Mouse (Mus musculus) limb, embryonic 13.5 days (tissue): Measurements from ENCODE around the gene Hist1h4f. TPM values are rescaled to one million over a fixed set of nuclear protein-coding genes. Genes with fewer than 3 reads are reported as not detected.
"Not testable (repeated sequence)": the region's sequence is repeated elsewhere in the genome, so short reads cannot be mapped to it uniquely, and the experiment has no call there.

Experiments
- ATAC-seq: fragments of 200-750 bp; cut with Nextera tagmentation; 2 replicates; pipeline ENCODE4 v1.8.0; 2017; ENCODE audit warnings: low read depth, moderate number of reproducible peaks, moderate TSS enrichment; ENCODE audit not compliant: low FRiP score
- H3K27ac ChIP-seq: fragments of 300-500 bp; sonication (generic); 2 replicates; pipeline ENCODE4 v1.5.1; 2015; ENCODE audit warnings: inconsistent platforms, mild to moderate bottlenecking, moderate library complexity
- H3K27me3 ChIP-seq: fragments of 300-500 bp; sonication (generic); 2 replicates; pipeline ENCODE4 v1.6.1; 2015; ENCODE audit warnings: mild to moderate bottlenecking, inconsistent platforms
- H3K36me3 ChIP-seq: fragments of 300-500 bp; sonication (generic); 2 replicates; pipeline ENCODE4 v1.6.1; 2015; ENCODE audit warnings: inconsistent platforms, mild to moderate bottlenecking, moderate library complexity
- H3K4me1 ChIP-seq: fragments of 300-500 bp; sonication (generic); 2 replicates; pipeline ENCODE4 v1.6.1; 2015; ENCODE audit warnings: inconsistent platforms
- H3K4me2 ChIP-seq: fragments of 300-500 bp; sonication (generic); replicated peaks from 2 replicates; pipeline ENCODE4 v1.6.1; 2015; ENCODE audit warnings: inconsistent platforms, mild to moderate bottlenecking, moderate library complexity
- H3K4me3 ChIP-seq: fragments of 300-500 bp; sonication (generic); 2 replicates; pipeline ENCODE4 v1.5.1; 2015; ENCODE audit warnings: moderate library complexity, mild to moderate bottlenecking, inconsistent platforms
- H3K9ac ChIP-seq: fragments of 300-500 bp; sonication (generic); 2 replicates; pipeline ENCODE4 v1.6.1; 2015; ENCODE audit warnings: mild to moderate bottlenecking, inconsistent platforms
- H3K9me3 ChIP-seq: fragments of 300-500 bp; sonication (generic); 2 replicates; pipeline ENCODE4 v1.6.1; 2016; ENCODE audit warnings: inconsistent platforms
- WGBS: fragments of 180-500 bp; shearing (Covaris S2); methylation state at CpG from one replicate; pipeline ENCODE4 v1.1.7; 2015; 5-methylcytosine and 5-hydroxymethylcytosine counted together
- polyA plus RNA-seq: library from polyadenylated mRNA; unstranded; fragments of >200 nt; fragmentation: Nextera tagmentation; extraction: Ambion mirVana; gene quantifications from 2 replicates; pipeline ENCODE4 v1.2.1, GENCODE M21; 2015

Hist1h4f gene
- polyA plus RNA-seq, 1 experiment from 2014 or later, result 1.9 TPM

- WGBS, result 0% methylated on average over 12 of the region's 39 CpGs
- peak overlapping the region; percentile 61 for H3K4me2 ChIP-seq
- not testable (repeated sequence) for H3K27me3 ChIP-seq, H3K9me3 ChIP-seq, H3K36me3 ChIP-seq, ATAC-seq
- peaks cover 35% of the 10 kb centered on the region for H3K4me1 ChIP-seq
- peak overlapping the region; percentile 88 for H3K27ac ChIP-seq
- peak overlapping the region; percentile 53 for H3K4me3 ChIP-seq
- H3K9ac ChIP-seq, result peak overlapping the region; percentile 66
These were observed 23.2 kb upstream of the Hist1h4f start for GRCm38 (mm10) chr13:23574546-23575170.

- peak within 1 kb of the TSS; percentile 75 for H3K4me2 ChIP-seq
- H3K4me1 ChIP-seq, result peaks cover 35% of the 10 kb centered on the region
- H3K36me3 ChIP-seq, H3K9me3 ChIP-seq, H3K27me3 ChIP-seq: not testable (repeated sequence)
- peak within 1 kb of the TSS; percentile 96 for H3K27ac ChIP-seq
- WGBS, result 1% methylated on average over 42 of the region's 42 CpGs
- ATAC-seq, result peak; percentile 91
- peak within 1 kb of the TSS; percentile 80 for H3K9ac ChIP-seq
- H3K4me3 ChIP-seq, result peak within 1 kb of the TSS; percentile 53
These were observed 22.6 kb upstream of the Hist1h4f start, which contains the start of the genes Hist1h2bf and Hist1h2ad for GRCm38 (mm10) chr13:23573898-23574524. Hist1h2bf (minus strand) TSS chr13:23574196. Hist1h2ad (plus strand) TSS chr13:23574381.

- Histone ChIP-seq H3K4me3 (peak overlapping the region; percentile 53), H3K9ac (peak overlapping the region; percentile 80), H3K4me1 (peaks cover 35% of the 10 kb centered on the region), H3K4me2 (peak overlapping the region; percentile 75), H3K27ac (peak overlapping the region; percentile 96)
- WGBS, result 10% methylated on average over 20 of the region's 20 CpGs
- not testable (repeated sequence) for H3K27me3 ChIP-seq, H3K9me3 ChIP-seq, H3K36me3 ChIP-seq, ATAC-seq
These were observed 21.8 kb upstream of the Hist1h4f start for GRCm38 (mm10) chr13:23573034-23573897.

- Histone ChIP-seq H3K9me3 (no peaks in the 10 kb centered on the region), H3K4me1 (peaks cover 35% of the 10 kb centered on the region), H3K9ac (peak overlapping the region; percentile 80), H3K36me3 (no peaks in the 10 kb centered on the region), H3K4me3 (peak overlapping the region; percentile 53), H3K4me2 (peak overlapping the region; percentile 75), H3K27me3 (no peaks in the 10 kb centered on the region), H3K27ac (peak overlapping the region; percentile 96)
- ATAC-seq, result no peak
- WGBS, result 36% methylated on average over 2 of the region's 2 CpGs
These were observed 21.0 kb upstream of the Hist1h4f start for GRCm38 (mm10) chr13:23572218-23573033.

- peak overlapping the region; percentile 96 for H3K27ac ChIP-seq
- H3K9ac ChIP-seq, result peak overlapping the region; percentile 80
- not testable (repeated sequence) for ATAC-seq, H3K9me3 ChIP-seq, H3K36me3 ChIP-seq, H3K27me3 ChIP-seq
- peak overlapping the region; percentile 75 for H3K4me2 ChIP-seq
- peaks cover 28% of the 10 kb centered on the region for H3K4me1 ChIP-seq
- WGBS, result under 1% methylated on average over 16 of the region's 34 CpGs
- peak overlapping the region; percentile 53 for H3K4me3 ChIP-seq
These were observed 20.2 kb upstream of the Hist1h4f start for GRCm38 (mm10) chr13:23571504-23572217.

- Histone ChIP-seq H3K9ac (peak within 1 kb of the TSS; percentile 80), H3K4me1 (peaks cover 22% of the 10 kb centered on the region), H3K27ac (peak within 1 kb of the TSS; percentile 96), H3K27me3 (no peaks in the 10 kb centered on the region), H3K4me3 (peak within 1 kb of the TSS; percentile 53), H3K4me2 (peak within 1 kb of the TSS; percentile 75), H3K36me3 (no peaks in the 10 kb centered on the region), H3K9me3 (no peaks in the 10 kb centered on the region)
- under 1% methylated on average over 18 of the region's 18 CpGs for WGBS
- peak; percentile 90 for ATAC-seq
These were observed 19.6 kb upstream of the Hist1h4f start, which contains the start of the genes Hist1h2ae and Hist1h2bg for GRCm38 (mm10) chr13:23571022-23571503. Hist1h2ae (minus strand) TSS chr13:23571220. Hist1h2bg (plus strand) TSS chr13:23571396.

- H3K4me2 ChIP-seq, result peak overlapping the region; percentile 75
- peak overlapping the region; percentile 63 for H3K9ac ChIP-seq
- H3K9me3 ChIP-seq, ATAC-seq, H3K36me3 ChIP-seq, H3K27me3 ChIP-seq: not testable (repeated sequence)
- WGBS, result 1% methylated on average over 27 of the region's 41 CpGs
- H3K4me1 ChIP-seq, result peaks cover 22% of the 10 kb centered on the region
- peak overlapping the region; percentile 53 for H3K4me3 ChIP-seq
- H3K27ac ChIP-seq, result peak overlapping the region; percentile 96
These were observed 19.0 kb upstream of the Hist1h4f start for GRCm38 (mm10) chr13:23570261-23571021.

GRCm38 (mm10) chr13:23564482-23564881 lies 13.0 kb upstream of the Hist1h4f start:
- H3K36me3 ChIP-seq, result no peaks in the 10 kb centered on the region
- H3K4me2 ChIP-seq, result no peak overlapping the region
- H3K27me3 ChIP-seq, result no peaks in the 10 kb centered on the region
- H3K27ac ChIP-seq, result no peak overlapping the region
- H3K4me3 ChIP-seq, result no peak overlapping the region
- no peaks in the 10 kb centered on the region; the same call in 1 of the 2 replicates for H3K4me1 ChIP-seq
- WGBS, result 89% methylated on average over 2 of the region's 2 CpGs
- H3K9me3 ChIP-seq, result no peaks in the 10 kb centered on the region
- ATAC-seq, result no peak
- H3K9ac ChIP-seq, result no peak overlapping the region

- ATAC-seq, result peak; percentile 68; the same call in 1 of the 2 replicates
- Histone ChIP-seq H3K27ac (peak overlapping the region; percentile 96), H3K9me3 (no peaks in the 10 kb centered on the region), H3K9ac (peak overlapping the region; percentile 74), H3K4me3 (peak overlapping the region; percentile 48), H3K4me1 (no peaks in the 10 kb centered on the region; the same call in 1 of the 2 replicates), H3K36me3 (no peaks in the 10 kb centered on the region), H3K4me2 (peak overlapping the region; percentile 69), H3K27me3 (no peaks in the 10 kb centered on the region)
- 5% methylated on average over 18 of the region's 18 CpGs for WGBS
These were observed 11.4 kb upstream of the Hist1h4f start for GRCm38 (mm10) chr13:23562699-23563462.
